Mouse (Mus musculus) stomach, postnatal 0 days (tissue): ENCODE data around the gene Hpn.

ENCODE experiments used
- CTCF ChIP-seq: IDR thresholded peaks from 2 replicates; pipeline ENCODE4 v1.5.1; 2016; ENCODE audit warnings: antibody characterized with exemption, low read depth, mild to moderate bottlenecking, moderate library complexity
- EP300 ChIP-seq: optimal IDR thresholded peaks from 2 replicates; pipeline ENCODE3; 2016; ENCODE audit warnings: antibody characterized with exemption

DNA sequence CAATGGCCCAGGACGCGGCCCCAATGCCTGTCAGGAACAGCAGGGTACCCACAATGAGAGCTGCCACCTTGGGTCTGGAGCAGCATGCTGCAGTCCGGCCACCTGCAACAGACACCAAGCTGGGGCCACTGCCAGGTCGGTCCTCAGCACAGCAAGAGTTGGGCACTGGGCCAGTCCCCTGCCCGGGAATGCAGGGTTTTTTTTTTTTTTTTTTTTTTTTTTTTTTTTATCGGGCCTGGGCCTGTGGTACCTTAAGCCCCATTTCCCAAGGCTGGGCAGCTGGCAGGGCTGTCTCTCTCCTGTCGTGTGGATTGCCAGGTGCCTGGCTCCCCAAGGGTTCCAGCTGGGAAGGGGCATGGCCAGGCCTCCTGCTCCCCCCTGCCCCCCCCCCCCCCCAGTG lies 6.0 kb downstream of the Hpn start:
- TF ChIP-seq CTCF (no peak), EP300 (no peak)
